Mouse (Mus musculus) small intestine, adult 2 months (tissue): Measurements from ENCODE around the gene Aebp2. TPM values are rescaled to one million over a fixed set of nuclear protein-coding genes. Genes with fewer than 3 reads are reported as not detected.
"Not testable (repeated sequence)": the region's sequence is repeated elsewhere in the genome, so short reads cannot be mapped to it uniquely, and the experiment has no call there.

ENCODE experiments used
- H3K27ac ChIP-seq: fragments of 200-500 bp; 2 replicates; pipeline ENCODE4 v1.5.1; 2012; ENCODE audit warnings: low read depth, low read length, control low read depth, inconsistent platforms; ENCODE audit not compliant: insufficient read depth
- H3K27me3 ChIP-seq: fragments of 200-500 bp; 2 replicates; pipeline ENCODE4 v1.6.1; 2012; ENCODE audit warnings: mild to moderate bottlenecking, moderate library complexity, low read length, inconsistent platforms; ENCODE audit not compliant: control insufficient read depth, insufficient read depth
- H3K36me3 ChIP-seq: fragments of 200-500 bp; 2 replicates; pipeline ENCODE4 v1.6.1; 2012; ENCODE audit warnings: mild to moderate bottlenecking, low read length, control low read depth, inconsistent platforms; ENCODE audit not compliant: control insufficient read depth, insufficient read depth
- H3K4me1 ChIP-seq: fragments of 200-500 bp; 2 replicates; pipeline ENCODE4 v1.6.1; 2012; ENCODE audit warnings: low read length, inconsistent platforms, mixed read lengths; ENCODE audit not compliant: control insufficient read depth, insufficient read depth, insufficient read length
- H3K4me3 ChIP-seq: fragments of 200-500 bp; 2 replicates; pipeline ENCODE4 v1.5.1; 2012; ENCODE audit warnings: low read depth, mild to moderate bottlenecking, control low read depth, inconsistent platforms, low read length, moderate library complexity
- CTCF ChIP-seq: fragments of 200-500 bp; IDR thresholded peaks from 2 replicates; pipeline ENCODE4 v1.5.1; 2012; ENCODE audit warnings: low read depth, mild to moderate bottlenecking, control low read depth, inconsistent platforms, low read length, moderate library complexity, mixed read lengths; ENCODE audit not compliant: insufficient replicate concordance, insufficient read length; ENCODE audit errors: extremely low read depth
- POLR2A ChIP-seq: fragments of 200-500 bp; IDR thresholded peaks from 2 replicates; pipeline ENCODE4 v1.6.1; 2012; ENCODE audit warnings: low read depth, mild to moderate bottlenecking, control low read depth, inconsistent platforms, low read length, moderate library complexity
- WGBS: fragments of 180-500 bp; shearing (Covaris S2); methylation state at CpG from one replicate; pipeline ENCODE4 v1.1.7; 2018; 5-methylcytosine and 5-hydroxymethylcytosine counted together
- polyA plus RNA-seq: library from polyadenylated mRNA; depleted of rRNA; stranded (reverse); fragments of >200 nt; gene quantifications from 2 replicates; pipeline ENCODE4 v1.2.3, GENCODE M21; 2012

The Aebp2 gene
- polyA plus RNA-seq, 1 experiment = 28.4 TPM

- 37% methylated on average over 5 of the region's 5 CpGs for WGBS
- Histone ChIP-seq H3K27ac (no peak overlapping the region), H3K27me3 (no peaks in the 10 kb centered on the region), H3K4me1 (peaks cover 11% of the 10 kb centered on the region), H3K36me3 (peaks cover 6% of the 10 kb centered on the region), H3K4me3 (no peak overlapping the region)
- TF ChIP-seq POLR2A (no peak), CTCF (no peak)
Measured at GRCm38 (mm10) chr6:140599337-140599736, 23.1 kb upstream of the Aebp2 start.

GRCm38 (mm10) chr6:140600671-140601070, 21.8 kb upstream of the Aebp2 start:
- 83% methylated on average over 8 of the region's 8 CpGs for WGBS

GRCm38 (mm10) chr6:140601175-140601574, 21.3 kb upstream of the Aebp2 start:
- Histone ChIP-seq H3K36me3 (no peaks in the 10 kb centered on the region; the same call in 1 of the 2 replicates), H3K27ac (no peak overlapping the region), H3K27me3 (no peaks in the 10 kb centered on the region), H3K4me1 (peaks cover 9% of the 10 kb centered on the region; the same call in 1 of the 2 replicates), H3K4me3 (no peak overlapping the region)
- WGBS = 64% methylated on average over 4 of the region's 4 CpGs
- TF ChIP-seq POLR2A (no peak), CTCF (no peak)

More at GRCm38 (mm10) chr6:140600671-140601070, 21.8 kb upstream of the Aebp2 start:
- H3K27me3 ChIP-seq, H3K4me3 ChIP-seq, H3K4me1 ChIP-seq, H3K36me3 ChIP-seq, H3K27ac ChIP-seq: not testable (repeated sequence)

GRCm38 (mm10) chr6:140603228-140603944, 19.1 kb upstream of the Aebp2 start:
- no peak for TF ChIP-seq POLR2A
- no peak for TF ChIP-seq CTCF
- H3K27ac ChIP-seq = no peak overlapping the region
- no peaks in the 10 kb centered on the region for H3K36me3 ChIP-seq
- no peak overlapping the region for H3K4me3 ChIP-seq
- no peaks in the 10 kb centered on the region for H3K27me3 ChIP-seq
- 56% methylated on average over 8 of the region's 8 CpGs for WGBS
- peaks cover 9% of the 10 kb centered on the region; the same call in 1 of the 2 replicates for H3K4me1 ChIP-seq

- not testable (repeated sequence) for H3K36me3 ChIP-seq, H3K27ac ChIP-seq, H3K4me3 ChIP-seq, H3K4me1 ChIP-seq, H3K27me3 ChIP-seq
- WGBS = 92% methylated on average over 5 of the region's 5 CpGs
Measured at GRCm38 (mm10) chr6:140605173-140605572, 17.3 kb upstream of the Aebp2 start.

GRCm38 (mm10) chr6:140605732-140606131, 16.7 kb upstream of the Aebp2 start:
- no peak overlapping the region for H3K27ac ChIP-seq
- H3K4me1 ChIP-seq = peaks cover 5% of the 10 kb centered on the region; the same call in 1 of the 2 replicates
- no peak for TF ChIP-seq CTCF
- TF ChIP-seq POLR2A = no peak
- no peaks in the 10 kb centered on the region for H3K36me3 ChIP-seq
- WGBS = 67% methylated on average over 3 of the region's 3 CpGs
- no peaks in the 10 kb centered on the region for H3K27me3 ChIP-seq
- no peak overlapping the region for H3K4me3 ChIP-seq

GRCm38 (mm10) chr6:140606534-140606933, 15.9 kb upstream of the Aebp2 start:
- H3K27me3 ChIP-seq = no peaks in the 10 kb centered on the region
- TF ChIP-seq CTCF (no peak), POLR2A (no peak)
- 85% methylated on average over 10 of the region's 10 CpGs for WGBS
- H3K4me1 ChIP-seq = peaks cover 5% of the 10 kb centered on the region; the same call in 1 of the 2 replicates
- no peak overlapping the region for H3K4me3 ChIP-seq
- no peak overlapping the region for H3K27ac ChIP-seq
- no peaks in the 10 kb centered on the region for H3K36me3 ChIP-seq
